Mouse (Mus musculus) heart, embryonic 14.5 days (tissue): Measurements from ENCODE around the gene Dcst1. TPM values are rescaled to one million over a fixed set of nuclear protein-coding genes. Genes with fewer than 3 reads are reported as not detected.

Experiments used
- ATAC-seq: fragments of 200-750 bp; cut with Nextera tagmentation; 2 replicates; pipeline ENCODE4 v1.8.0; 2017; ENCODE audit warnings: low read depth, moderate TSS enrichment; ENCODE audit not compliant: insufficient number of reproducible peaks, insufficient read depth, low FRiP score
- H3K27ac ChIP-seq, 2 experiments: fragments of 200-500 bp in 1 of 2; fragments of 300-500 bp in 1 of 2; sonication (generic) in 1 of 2; replicated peaks in 1 of 2; 2 replicates each; pipeline ENCODE4 v1.5.1; 2012 to 2014; ENCODE audit warnings: low read depth in 2 of 2, low read length in 2 of 2, control low read depth in 1 of 2, mild to moderate bottlenecking in 1 of 2, mixed read lengths in 1 of 2; ENCODE audit not compliant: control insufficient read depth in 1 of 2, insufficient read depth in 1 of 2
- H3K27me3 ChIP-seq: fragments of 300-500 bp; sonication (generic); 2 replicates; pipeline ENCODE4 v1.6.1; 2014; ENCODE audit warnings: mild to moderate bottlenecking, low read length, control low read depth; ENCODE audit not compliant: control insufficient read depth, insufficient read depth
- H3K36me3 ChIP-seq: fragments of 300-500 bp; sonication (generic); 2 replicates; pipeline ENCODE4 v1.6.1; 2014; ENCODE audit warnings: mild to moderate bottlenecking, control low read depth, low read length, mixed read lengths; ENCODE audit not compliant: control insufficient read depth, insufficient read depth
- H3K4me1 ChIP-seq, 2 experiments: fragments of 200-500 bp in 1 of 2; fragments of 300-500 bp in 1 of 2; sonication (generic) in 1 of 2; 2 replicates each; pipeline ENCODE4 v1.6.1; 2012 to 2014; ENCODE audit warnings: low read length in 2 of 2, control low read depth in 1 of 2, mixed read lengths in 1 of 2; ENCODE audit not compliant: control insufficient read depth in 2 of 2, insufficient read depth in 2 of 2
- H3K4me2 ChIP-seq: fragments of 300-500 bp; sonication (generic); 2 replicates; pipeline ENCODE4 v1.6.1; 2014; ENCODE audit warnings: mild to moderate bottlenecking, low read length
- H3K4me3 ChIP-seq, 2 experiments: fragments of 200-500 bp in 1 of 2; fragments of 300-500 bp in 1 of 2; sonication (generic) in 1 of 2; 2 replicates each; pipeline ENCODE4 v1.5.1; 2012 to 2014; ENCODE audit warnings: low read length in 2 of 2, mild to moderate bottlenecking in 2 of 2, control low read depth in 1 of 2, low read depth in 1 of 2, moderate library complexity in 1 of 2; ENCODE audit not compliant: control insufficient read depth in 1 of 2, insufficient read depth in 1 of 2
- H3K9ac ChIP-seq: fragments of 300-500 bp; sonication (generic); 2 replicates; pipeline ENCODE4 v1.6.1; 2014; ENCODE audit warnings: mild to moderate bottlenecking, low read length
- H3K9me3 ChIP-seq: fragments of 300-500 bp; sonication (generic); 2 replicates; pipeline ENCODE4 v1.6.1; 2016; ENCODE audit warnings: low read length, control low read depth; ENCODE audit not compliant: control insufficient read depth
- WGBS: fragments of 180-500 bp; shearing (Covaris S2); extraction: QIAGEN DNeasy Blood & Tissue Kit; methylation state at CpG from one replicate; pipeline ENCODE4 v1.1.7; 2014; 5-methylcytosine and 5-hydroxymethylcytosine counted together
- polyA plus RNA-seq: library from polyadenylated mRNA; unstranded; fragments of >200 nt; fragmentation: Nextera tagmentation; extraction: Ambion mirVana; gene quantifications from 2 replicates; pipeline ENCODE4 v1.2.1, GENCODE M21; 2014

Dcst1 gene
- polyA plus RNA-seq, 1 experiment from 2014 or later, result 0.18 TPM

DNA sequence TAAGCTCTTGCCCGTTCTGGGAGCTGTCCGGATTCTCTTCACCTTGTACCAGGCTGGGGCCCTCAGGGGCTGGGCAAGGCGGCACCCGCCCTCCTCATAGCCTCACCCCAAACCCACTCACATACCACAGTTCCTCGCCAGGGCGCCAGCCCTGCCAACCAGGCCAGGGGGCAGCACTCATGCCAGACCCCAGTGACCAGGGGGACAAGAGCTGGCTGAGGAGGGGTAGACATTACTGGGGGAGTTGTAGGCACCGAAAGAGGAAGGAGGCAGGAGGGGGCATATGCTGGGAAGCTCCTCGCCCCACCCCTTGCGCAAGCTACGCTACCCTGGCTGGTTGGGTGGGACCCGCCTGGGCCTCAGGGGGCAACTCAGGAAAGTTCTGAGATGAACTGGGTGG is 22.6 kb upstream of the Dcst1 start:
- no peaks in the 10 kb centered on the region for H3K36me3 ChIP-seq
- 88% methylated on average over 11 of the region's 11 CpGs for WGBS
- no peak for ATAC-seq

DNA sequence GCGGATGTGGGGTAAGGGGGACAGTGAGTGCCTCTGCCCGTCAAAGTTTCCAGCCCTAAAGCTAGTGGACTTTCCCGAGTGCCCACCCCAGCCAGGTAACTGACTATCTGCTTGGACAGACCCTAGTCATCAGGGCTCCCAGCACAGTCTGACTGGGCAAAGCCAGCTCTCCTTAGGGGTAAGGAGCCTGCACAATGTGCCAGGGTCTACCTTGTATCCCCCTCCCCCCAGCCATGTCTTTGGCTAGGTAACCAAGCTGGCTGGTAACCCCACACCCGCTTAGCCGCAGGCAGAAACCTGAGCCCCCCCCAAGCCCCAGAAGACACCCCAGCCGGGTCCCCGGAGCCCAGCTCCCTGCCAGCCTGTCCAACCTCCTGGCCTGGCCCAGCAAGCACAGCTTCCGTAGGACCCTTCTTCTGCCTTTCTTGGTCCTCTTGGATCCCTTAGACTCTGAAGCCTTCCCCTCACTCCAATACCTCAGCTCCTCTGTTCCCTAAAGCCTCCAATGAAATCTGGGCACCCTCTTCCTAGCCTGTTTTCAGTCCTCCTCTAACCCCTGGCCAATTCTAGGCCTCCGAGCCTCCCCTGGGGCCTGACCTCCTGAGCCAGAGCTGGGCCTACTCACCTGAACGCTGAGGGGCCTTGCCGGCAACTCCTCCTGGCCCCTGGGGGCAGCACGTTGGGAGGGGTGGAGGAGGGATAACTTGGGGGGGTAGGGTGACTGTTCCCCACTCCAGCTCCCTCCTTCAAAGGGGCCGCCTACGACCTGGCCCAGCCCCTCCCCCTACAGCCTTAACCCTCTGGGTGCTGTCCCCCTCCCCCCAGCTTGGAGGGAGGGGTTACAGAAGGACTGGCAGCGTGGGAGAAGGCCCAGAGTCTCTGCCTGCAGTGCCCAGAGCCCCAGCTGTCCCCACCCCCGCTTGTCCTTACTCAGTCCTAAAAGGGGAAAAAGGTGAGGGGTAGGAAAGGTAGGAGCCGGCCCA is 21.7 kb upstream of the Dcst1 start:
- Histone ChIP-seq H3K4me2 (no peak overlapping the region), H3K9ac (no peak overlapping the region), H3K27ac (no peak overlapping the region), H3K4me3 (no peak overlapping the region), H3K36me3 (no peaks in the 10 kb centered on the region), H3K9me3 (no peaks in the 10 kb centered on the region), H3K27me3 (no peaks in the 10 kb centered on the region), H3K4me1 (peaks cover 10 to 25% of the 10 kb centered on the region in 2 experiments)
- no peak for ATAC-seq
- 72% methylated on average over 17 of the region's 17 CpGs for WGBS

More for the DNA sequence above, 22.6 kb upstream of the Dcst1 start:
- H3K9ac ChIP-seq, result no peak overlapping the region
- no peak overlapping the region for H3K4me2 ChIP-seq
- peaks cover 10 to 25% of the 10 kb centered on the region in 2 experiments for H3K4me1 ChIP-seq
- no peaks in the 10 kb centered on the region for H3K27me3 ChIP-seq
- H3K4me3 ChIP-seq, result no peak overlapping the region
- no peak overlapping the region for H3K27ac ChIP-seq
- H3K9me3 ChIP-seq, result no peaks in the 10 kb centered on the region

DNA sequence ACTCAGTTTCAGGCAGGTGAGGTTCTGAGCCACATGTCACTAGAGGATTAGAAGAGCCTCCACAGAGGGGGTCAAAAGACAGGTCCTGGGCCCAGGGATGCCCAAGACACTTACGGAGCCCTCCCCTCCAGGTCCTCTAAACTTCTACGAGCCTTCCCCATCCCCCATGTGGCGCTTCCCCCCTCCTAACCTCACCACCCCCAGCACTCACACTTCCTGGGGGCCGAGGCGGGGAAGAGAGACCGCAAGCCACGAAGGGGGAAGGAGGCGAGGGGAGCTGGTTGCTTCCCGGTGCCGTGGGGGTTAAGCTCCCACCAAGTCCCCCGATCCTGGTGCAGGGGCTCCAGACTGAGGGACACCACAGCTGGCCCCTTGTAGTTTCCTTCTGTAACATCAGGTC is 20.4 kb upstream of the Dcst1 start:
- Histone ChIP-seq H3K9me3 (no peaks in the 10 kb centered on the region), H3K4me1 (peaks cover 4 to 13% of the 10 kb centered on the region in 2 experiments), H3K4me2 (no peak overlapping the region), H3K27me3 (no peaks in the 10 kb centered on the region), H3K27ac (no peak overlapping the region), H3K36me3 (peaks cover 8% of the 10 kb centered on the region), H3K4me3 (no peak overlapping the region), H3K9ac (no peak overlapping the region)
- ATAC-seq, result no peak
- 57% methylated on average over 11 of the region's 11 CpGs for WGBS

DNA sequence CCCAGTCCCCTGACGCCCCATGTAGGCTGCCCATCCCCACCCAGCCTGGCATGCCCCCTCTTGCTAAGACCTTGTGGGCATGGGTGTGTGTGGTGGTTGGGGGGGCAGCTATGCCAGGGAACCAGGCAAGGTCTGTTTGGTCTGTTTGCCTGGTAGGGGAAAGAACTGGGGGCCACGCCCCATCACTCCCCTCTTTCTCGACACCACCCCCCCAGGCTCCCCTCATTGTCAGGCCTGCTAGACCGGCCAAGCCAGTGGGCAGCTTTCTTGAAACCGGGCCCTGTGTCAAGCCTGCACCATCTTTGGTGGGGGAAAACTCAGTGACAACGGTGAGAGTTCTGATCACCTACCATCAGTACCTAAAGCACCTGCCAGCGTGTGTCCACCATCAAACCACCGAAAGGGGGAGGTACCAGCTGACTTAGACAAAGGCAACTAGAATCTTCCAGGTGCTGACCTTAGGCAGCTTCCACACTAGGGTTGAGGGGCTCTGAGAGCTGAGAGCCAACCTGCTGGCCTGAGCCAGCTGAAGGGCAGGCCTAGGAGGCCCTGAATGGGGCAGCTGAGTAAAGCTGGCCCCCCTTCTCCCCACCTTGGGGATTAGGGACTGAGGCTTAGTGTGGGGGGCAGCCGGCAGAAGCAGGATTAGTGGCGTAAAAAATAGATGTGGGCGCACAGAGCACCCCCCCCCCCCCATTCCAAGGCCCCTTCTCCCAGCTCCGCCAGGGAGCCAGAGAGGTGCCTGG is 19.5 kb upstream of the Dcst1 start:
- 69% methylated on average over 11 of the region's 12 CpGs for WGBS
- no peak for ATAC-seq

DNA sequence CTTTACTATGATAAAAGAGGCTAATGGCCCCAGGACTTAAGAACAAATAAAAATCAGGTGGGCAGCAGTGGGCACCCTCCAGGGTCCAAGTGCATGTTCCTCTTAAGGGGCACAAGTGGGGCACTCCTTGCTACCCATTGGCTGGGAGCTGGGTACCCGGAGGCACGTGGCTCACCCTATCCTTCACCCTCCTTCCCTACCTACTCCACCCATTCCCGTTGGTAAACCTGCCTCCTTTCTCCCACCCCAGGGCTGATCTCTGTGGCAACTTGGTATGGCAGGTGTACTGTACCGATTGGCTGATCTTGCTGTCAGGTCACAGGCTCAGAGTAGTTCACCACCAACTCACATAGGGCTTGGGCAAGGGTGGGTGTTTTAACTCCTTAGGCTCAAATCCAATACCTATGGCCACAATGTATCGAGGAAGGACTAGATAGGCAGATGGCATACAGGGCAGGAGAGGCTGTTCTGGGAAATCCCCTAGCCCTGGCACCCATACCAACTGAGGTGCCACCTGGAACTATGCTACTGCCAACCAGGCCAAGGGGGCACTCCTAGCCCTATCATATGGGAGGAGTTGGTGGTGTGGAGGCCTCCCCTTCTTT is 18.7 kb upstream of the Dcst1 start:
- no peaks in the 10 kb centered on the region for H3K27me3 ChIP-seq
- no peaks in the 10 kb centered on the region for H3K9me3 ChIP-seq
- 88% methylated on average over 5 of the region's 5 CpGs for WGBS
- H3K4me1 ChIP-seq, result peaks cover 2 to 9% of the 10 kb centered on the region in 2 experiments; a peak in 3 of 4 replicates
- no peak for ATAC-seq
- H3K27ac ChIP-seq, result no peak overlapping the region
- H3K4me3 ChIP-seq, result no peak overlapping the region
- H3K4me2 ChIP-seq, result no peak overlapping the region
- H3K36me3 ChIP-seq, result peaks cover 23% of the 10 kb centered on the region
- H3K9ac ChIP-seq, result no peak overlapping the region

More for the DNA sequence above, 19.5 kb upstream of the Dcst1 start:
- H3K27me3 ChIP-seq, result no peaks in the 10 kb centered on the region
- H3K4me2 ChIP-seq, result no peak overlapping the region
- H3K9me3 ChIP-seq, result no peaks in the 10 kb centered on the region
- no peak overlapping the region for H3K27ac ChIP-seq
- peaks cover 0 to 6% of the 10 kb centered on the region in 2 experiments; a peak in 3 of 4 replicates for H3K4me1 ChIP-seq
- no peak overlapping the region for H3K4me3 ChIP-seq
- no peak overlapping the region for H3K9ac ChIP-seq
- H3K36me3 ChIP-seq, result peaks cover 18% of the 10 kb centered on the region

DNA sequence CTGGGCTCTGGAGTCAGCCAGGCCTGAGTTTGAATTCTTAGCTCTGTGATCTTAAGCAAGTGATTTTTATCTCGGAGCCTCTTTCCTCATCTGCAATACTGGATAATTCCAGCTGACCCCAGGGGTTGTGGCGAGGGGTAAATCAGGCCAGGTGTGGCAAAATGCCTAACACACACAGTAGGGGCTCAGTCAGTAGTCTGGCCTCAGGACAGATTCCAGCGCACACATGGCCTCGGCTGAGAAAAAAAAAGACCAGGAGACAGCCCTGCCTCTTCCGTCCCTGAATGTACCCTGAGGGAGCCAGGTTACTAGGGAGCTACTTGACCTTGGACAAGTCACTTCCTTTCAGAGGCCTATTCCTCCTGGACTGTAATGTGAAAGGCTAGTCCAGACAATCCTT is 17.9 kb upstream of the Dcst1 start:
- Histone ChIP-seq H3K27ac (no peak overlapping the region), H3K27me3 (no peaks in the 10 kb centered on the region), H3K4me1 (peaks cover 5 to 14% of the 10 kb centered on the region in 2 experiments), H3K4me2 (no peak overlapping the region), H3K36me3 (peaks cover 23% of the 10 kb centered on the region), H3K9ac (no peak overlapping the region), H3K9me3 (no peaks in the 10 kb centered on the region), H3K4me3 (no peak overlapping the region)
- 79% methylated on average over 5 of the region's 5 CpGs for WGBS
- ATAC-seq, result no peak
